Mouse (Mus musculus) fibroblast of lung, adult 2 months (primary cell): ENCODE data around the gene Sh3rf3.

Experiments used
- DNase-seq: peaks from one replicate; pipeline ENCODE4 v3.0.0-alpha.2; 2011; ENCODE audit warnings: low read depth

Sh3rf3 gene

GRCm38 (mm10) chr10:59109015-59109414, 295.9 kb downstream of the Sh3rf3 start:
- peak; percentile 63 for DNase-seq

DNA sequence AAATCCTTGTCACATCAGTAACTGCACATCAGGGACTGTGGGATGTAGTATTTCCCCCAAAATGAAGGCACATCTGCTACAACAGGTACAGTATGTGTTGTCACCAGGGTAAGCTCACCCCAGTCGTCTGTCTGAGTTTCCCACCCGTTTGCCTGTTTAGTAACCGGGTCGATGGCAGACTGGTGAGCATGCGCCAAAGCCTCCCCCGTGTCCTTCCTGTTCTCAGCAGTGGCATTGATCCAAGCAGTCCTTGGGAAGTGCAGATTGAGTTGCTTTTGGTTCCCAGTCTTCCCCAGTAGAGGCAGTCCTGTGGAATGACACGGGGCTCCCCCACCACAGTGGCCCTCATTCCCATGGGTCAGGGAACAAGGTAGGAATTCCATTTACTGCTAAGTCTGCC, 297.2 kb downstream of the Sh3rf3 start:
- no peak for DNase-seq

- no peak for DNase-seq
Measured at GRCm38 (mm10) chr10:59112755-59113154, 299.6 kb downstream of the Sh3rf3 start.

- DNase-seq = no peak
Measured at GRCm38 (mm10) chr10:59113386-59113785, 300.2 kb downstream of the Sh3rf3 start.

- DNase-seq = peak; percentile 79
Measured at GRCm38 (mm10) chr10:59114535-59115291, 301.6 kb downstream of the Sh3rf3 start.

GRCm38 (mm10) chr10:59115691-59116090, 302.5 kb downstream of the Sh3rf3 start:
- DNase-seq = no peak

DNA sequence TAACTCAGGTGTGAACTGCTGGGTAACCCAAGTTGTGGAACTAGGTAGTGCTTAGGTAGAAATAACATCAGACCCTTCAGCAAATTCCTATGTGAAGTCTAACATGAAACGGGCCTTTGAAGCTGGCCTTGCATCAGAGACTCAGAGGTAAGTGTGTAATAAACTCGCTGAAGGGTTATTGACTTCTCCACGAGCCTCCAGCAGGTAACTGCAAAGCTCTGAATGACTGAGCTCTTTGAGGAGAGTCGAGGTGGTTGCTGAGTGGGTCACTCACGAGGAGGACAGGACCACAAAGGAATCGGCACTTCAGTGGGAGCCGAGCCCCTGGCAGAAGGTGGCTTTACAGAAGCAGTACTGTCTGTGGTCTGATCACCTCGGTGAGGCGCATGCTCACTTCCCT, 303.2 kb downstream of the Sh3rf3 start:
- no peak for DNase-seq

- DNase-seq = no peak
Measured at GRCm38 (mm10) chr10:59117555-59117954, 304.4 kb downstream of the Sh3rf3 start.

DNA sequence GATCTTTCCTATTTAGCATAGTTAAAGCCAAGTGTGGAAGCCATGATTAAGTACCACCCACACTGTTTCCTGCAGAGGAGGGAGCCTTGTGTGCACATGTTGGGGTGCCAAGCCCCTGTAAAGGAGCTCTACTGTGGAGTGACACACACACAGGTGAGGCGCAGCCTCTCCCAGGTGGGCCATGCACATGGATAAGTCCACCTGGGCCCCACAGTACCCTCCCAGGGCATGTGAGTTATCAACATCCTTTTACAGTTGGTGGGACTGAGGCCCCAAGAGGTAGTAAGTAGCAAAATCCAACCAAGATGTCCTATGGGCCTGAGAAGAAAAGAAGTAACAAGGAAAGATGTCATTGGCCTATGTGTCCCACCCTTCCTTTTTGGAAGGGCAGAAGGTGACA, 305.8 kb downstream of the Sh3rf3 start:
- DNase-seq = no peak

DNA sequence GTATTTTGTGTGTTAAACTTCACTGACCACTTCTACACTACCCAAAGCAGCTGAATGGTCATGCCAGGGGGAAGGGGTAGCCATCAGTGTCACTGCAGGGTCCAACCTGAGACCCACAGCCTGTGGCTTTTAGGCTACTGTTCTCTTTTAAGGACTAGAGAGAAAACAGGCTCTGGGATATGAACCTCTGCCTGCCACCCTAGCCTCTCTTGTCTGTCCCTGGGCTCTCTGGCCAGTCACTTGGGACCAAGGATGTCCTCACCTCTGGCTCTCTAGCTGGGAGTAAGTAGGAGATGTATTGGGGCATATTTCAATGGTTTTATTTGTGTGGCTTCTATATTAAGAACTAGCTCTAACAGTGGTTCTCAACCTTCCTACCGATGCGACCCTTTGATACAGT, 306.7 kb downstream of the Sh3rf3 start:
- no peak for DNase-seq

DNA sequence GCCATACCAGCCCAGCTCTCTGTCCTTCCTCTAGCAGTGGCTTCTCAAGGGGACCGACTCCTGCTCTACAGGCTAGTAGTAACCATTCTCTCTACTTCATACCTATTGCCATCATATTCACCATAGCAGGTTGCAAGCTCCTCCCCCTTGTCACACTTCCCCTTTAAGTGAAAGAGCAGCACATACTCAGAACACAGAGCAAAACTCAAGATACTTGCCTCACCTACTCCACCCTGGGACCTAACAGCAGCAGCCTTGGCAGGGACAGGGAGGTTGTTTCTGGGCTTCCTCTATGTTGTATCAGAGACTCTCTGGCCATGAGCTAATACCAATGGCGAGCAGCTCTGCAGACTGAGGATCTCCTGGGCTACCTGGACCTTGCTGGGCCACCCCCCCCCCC, 312.3 kb downstream of the Sh3rf3 start:
- DNase-seq = no peak

GRCm38 (mm10) chr10:59127637-59128036, 314.5 kb downstream of the Sh3rf3 start:
- no peak for DNase-seq

- no peak for DNase-seq
Measured at GRCm38 (mm10) chr10:59131926-59132628, 318.9 kb downstream of the Sh3rf3 start.

GRCm38 (mm10) chr10:59133478-59134009, 320.4 kb downstream of the Sh3rf3 start:
- DNase-seq = no peak

DNA sequence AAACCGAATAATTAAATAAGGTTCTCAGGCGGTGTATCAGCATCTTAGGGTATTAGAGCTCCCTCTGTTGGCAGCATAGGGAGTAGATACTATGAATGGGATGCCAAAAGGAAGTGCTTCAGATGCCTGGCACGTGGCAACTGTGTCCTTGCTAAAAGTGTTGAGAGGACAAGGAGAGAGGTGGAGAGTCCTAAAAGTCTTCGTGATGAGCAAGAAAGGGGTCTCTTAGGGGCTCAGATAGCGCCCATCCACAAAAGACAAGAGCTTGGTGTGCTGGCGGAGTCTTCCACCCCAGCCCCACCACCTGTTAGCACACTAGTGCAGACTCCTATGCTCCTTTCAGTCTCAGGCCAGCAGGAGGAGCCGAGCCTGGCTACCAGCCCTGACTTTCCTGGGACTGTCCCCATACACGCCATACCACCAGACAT, 336.8 kb downstream of the Sh3rf3 start:
- peak; percentile 28 for DNase-seq

- DNase-seq = no peak
Measured at GRCm38 (mm10) chr10:59150938-59151657, 337.9 kb downstream of the Sh3rf3 start.

GRCm38 (mm10) chr10:59152544-59153081, 339.5 kb downstream of the Sh3rf3 start:
- no peak for DNase-seq

DNA sequence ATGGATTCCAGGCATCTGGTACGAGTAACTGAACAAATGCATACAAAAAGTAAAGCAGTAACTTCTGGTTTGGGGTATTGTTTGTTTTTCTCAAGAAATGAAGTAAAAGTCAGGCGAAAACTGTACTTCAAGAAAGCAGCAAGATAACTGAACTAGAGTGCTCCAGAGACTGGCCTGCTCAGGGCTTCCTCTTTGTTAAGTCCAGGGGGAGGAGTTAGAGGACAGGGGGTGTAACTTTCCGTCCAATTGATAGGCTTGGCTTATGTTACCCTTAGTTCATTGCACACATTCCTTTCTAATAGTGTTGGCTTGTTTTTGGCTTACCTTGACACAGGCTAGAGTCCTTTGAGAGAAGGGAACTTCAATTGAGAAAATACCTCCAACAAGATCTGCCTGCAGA, 345.5 kb downstream of the Sh3rf3 start:
- DNase-seq = no peak

- DNase-seq = no peak
Measured at GRCm38 (mm10) chr10:59162185-59162897, 349.2 kb downstream of the Sh3rf3 start.

DNA sequence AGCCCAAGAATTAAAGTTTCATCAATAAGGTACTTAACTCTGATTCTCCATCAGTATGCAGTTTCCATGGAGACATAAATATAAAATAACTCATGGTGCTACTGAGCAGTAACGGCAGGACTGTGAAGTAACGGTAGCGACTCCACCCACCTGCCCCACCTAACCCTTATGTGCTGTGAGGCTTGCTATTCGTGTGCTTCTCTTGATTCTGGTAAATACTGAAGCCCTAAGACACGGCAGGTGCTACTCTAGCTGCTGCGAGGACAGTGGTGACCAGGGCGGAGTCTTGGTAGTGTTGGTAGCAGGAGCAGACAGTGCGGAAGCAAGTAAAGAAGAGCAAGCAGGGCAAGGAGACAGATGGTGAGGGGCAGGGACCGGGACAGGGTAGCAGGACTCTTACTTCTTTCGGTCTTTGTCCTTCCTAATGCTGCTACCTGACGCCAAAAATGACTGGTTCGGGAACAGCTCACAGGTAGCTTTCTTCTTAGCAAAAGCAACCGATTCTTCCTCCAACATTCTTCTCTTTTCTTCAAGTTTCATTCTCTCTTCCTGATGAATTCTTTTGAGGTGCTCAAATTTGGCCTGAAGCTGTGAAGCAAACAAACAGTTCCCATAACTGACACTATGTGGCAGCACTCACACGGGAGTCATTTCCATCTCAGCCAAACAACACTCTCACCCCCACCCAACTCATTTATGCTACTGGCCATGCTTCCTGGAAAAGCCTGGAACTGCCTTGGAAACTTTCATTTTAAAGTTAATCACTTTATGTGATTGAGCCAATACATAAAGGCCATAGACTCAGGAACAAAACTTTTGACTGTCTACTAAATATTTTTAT, 353.2 kb downstream of the Sh3rf3 start:
- peak; percentile 42 for DNase-seq

DNA sequence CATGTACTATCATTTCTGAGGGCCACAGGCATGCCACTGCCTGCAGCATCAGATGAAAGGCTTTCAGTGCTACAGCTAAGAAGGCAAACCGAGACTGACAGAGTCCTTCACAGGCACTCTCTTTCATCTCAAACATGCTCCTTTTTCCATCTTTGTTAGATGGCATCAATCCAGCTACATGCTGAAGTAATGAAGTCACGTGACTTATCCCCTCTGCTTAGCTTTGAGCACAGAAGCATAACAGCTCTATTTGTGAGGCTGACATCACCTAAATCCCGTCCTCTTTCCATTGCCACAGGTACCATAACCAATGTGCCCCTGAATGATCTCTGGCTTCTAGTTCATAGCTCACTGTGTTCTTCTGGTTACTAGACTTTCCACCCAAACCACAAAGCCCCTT, 357.9 kb downstream of the Sh3rf3 start:
- no peak for DNase-seq
